Mouse (Mus musculus): Measurements from ENCODE around the gene Scn10a. TPM values are rescaled to one million over a fixed set of nuclear protein-coding genes. Genes with fewer than 3 reads are reported as not detected.

The Scn10a gene
- 1.8 and 2.5 TPM in 2 replicates for polyA plus RNA-seq (2014; fragmentation: Nextera tagmentation; extraction: Ambion mirVana)

DNA sequence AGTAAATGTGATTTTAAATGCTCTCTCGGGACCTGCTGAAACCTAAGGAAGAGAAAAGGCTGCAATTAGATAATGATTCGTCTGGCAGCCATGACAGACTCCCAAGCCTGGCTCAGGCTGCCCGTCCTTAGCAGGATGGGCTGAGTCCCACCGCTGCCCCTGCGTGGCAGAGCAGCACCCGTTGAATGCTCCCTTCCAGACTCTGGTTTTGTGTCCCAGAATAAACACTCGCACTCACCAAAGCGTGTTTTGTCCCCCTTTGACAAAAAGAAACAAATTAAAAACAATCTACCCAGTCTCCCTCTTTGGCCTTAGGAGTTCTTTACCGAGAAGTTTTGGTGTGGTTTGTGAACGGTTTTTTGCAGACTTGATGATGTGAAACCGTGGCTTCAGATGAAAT, at the start of gene Scn10a:
Gene Scn10a, minus strand, starts transcription at position 101 of the 400 bp plus-strand sequence.
- DNase-seq (ENCODE audit: low spot score), result no peak
- Histone ChIP-seq H3K4me3 (ENCODE audit: low read depth, low read length) (no peak within 1 kb of the TSS), H3K9ac (ENCODE audit: low read depth, low read length) (no peak within 1 kb of the TSS), H3K4me1 (ENCODE audit: control insufficient read depth, insufficient read depth, low read length) (no peaks in the 10 kb centered on the region), H3K4me2 (ENCODE audit: low read depth, low read length) (no peak within 1 kb of the TSS), H3K36me3 (ENCODE audit: control insufficient read depth, insufficient read depth, low read length) (no peaks in the 10 kb centered on the region), H3K27ac (replicated peaks; ENCODE audit: low read depth, low read length) (no peak within 1 kb of the TSS), H3K9me3 (ENCODE audit: control insufficient read depth, low read length) (no peaks in the 10 kb centered on the region), H3K27me3 (replicated peaks; ENCODE audit: control insufficient read depth, insufficient read depth, low read length) (no peaks in the 10 kb centered on the region)
- ATAC-seq (ENCODE audit: low read depth), result no peak
- 74% methylated on average over 11 of the region's 11 CpGs for WGBS

DNA sequence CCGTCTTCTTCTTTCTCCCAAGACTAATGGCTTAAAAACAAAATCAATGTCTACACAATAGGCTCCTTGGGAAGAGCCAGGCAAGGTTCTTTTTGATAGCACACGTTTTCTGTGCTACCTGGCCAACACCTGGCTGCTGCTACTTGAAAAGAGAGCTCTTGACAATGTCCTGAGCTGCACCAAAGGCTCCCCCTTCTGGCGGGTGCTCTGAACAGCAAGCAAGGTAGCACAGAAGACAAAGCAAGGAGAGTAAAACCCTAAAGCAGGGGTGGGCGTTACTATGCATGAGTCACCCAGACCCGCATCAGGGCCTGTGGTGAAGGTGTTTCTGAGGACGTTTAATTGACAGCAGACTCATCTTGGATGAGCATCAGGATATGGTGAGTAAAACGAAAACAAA, 49.5 kb upstream of the Scn10a start:
- H3K27ac ChIP-seq (replicated peaks; ENCODE audit: low read depth, low read length), result no peak overlapping the region
- no peak overlapping the region for H3K4me2 ChIP-seq (ENCODE audit: low read depth, low read length)
- 40% methylated on average over 7 of the region's 7 CpGs for WGBS
- no peaks in the 10 kb centered on the region for H3K4me1 ChIP-seq (ENCODE audit: control insufficient read depth, insufficient read depth, low read length)
- no peaks in the 10 kb centered on the region for H3K36me3 ChIP-seq (ENCODE audit: control insufficient read depth, insufficient read depth, low read length)
- no peak overlapping the region for H3K4me3 ChIP-seq (ENCODE audit: low read depth, low read length)
- DNase-seq (ENCODE audit: low spot score), result no peak
- no peak overlapping the region for H3K9ac ChIP-seq (ENCODE audit: low read depth, low read length)
- no peaks in the 10 kb centered on the region for H3K9me3 ChIP-seq (ENCODE audit: control insufficient read depth, low read length)
- H3K27me3 ChIP-seq (replicated peaks; ENCODE audit: control insufficient read depth, insufficient read depth, low read length), result no peaks in the 10 kb centered on the region
- no peak for ATAC-seq (ENCODE audit: low read depth)

DNA sequence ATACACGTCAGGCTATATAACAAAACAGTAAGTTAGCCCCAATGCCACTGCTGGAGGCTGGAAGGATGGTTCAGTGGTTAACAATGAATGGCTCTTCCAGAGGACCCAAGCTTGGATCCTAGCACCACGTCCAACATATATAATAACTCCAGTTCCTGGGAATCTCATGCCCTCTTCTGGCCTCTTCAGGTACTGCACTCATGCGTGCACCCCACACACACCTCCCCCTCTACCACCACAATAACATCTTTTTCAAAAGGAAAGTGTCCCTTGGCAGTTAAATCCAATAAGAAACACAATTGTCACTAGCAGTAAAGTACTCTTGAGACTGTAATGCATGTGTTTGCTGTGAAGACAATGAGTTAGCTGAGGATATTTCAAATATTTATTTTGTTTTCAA, 41.1 kb upstream of the Scn10a start:
- DNase-seq (ENCODE audit: low spot score) (no peak), ATAC-seq (ENCODE audit: low read depth) (no peak)
- H3K27me3 ChIP-seq (replicated peaks; ENCODE audit: control insufficient read depth, insufficient read depth, low read length), result no peaks in the 10 kb centered on the region
- no peaks in the 10 kb centered on the region for H3K4me1 ChIP-seq (ENCODE audit: control insufficient read depth, insufficient read depth, low read length)
- whole genome bisulfite sequencing, result 87% methylated on average over 3 of the region's 3 CpGs
- no peaks in the 10 kb centered on the region for H3K36me3 ChIP-seq (ENCODE audit: control insufficient read depth, insufficient read depth, low read length)
- H3K27ac ChIP-seq (replicated peaks; ENCODE audit: low read depth, low read length), result no peak overlapping the region
- no peak overlapping the region for H3K9ac ChIP-seq (ENCODE audit: low read depth, low read length)
- no peak overlapping the region for H3K4me2 ChIP-seq (ENCODE audit: low read depth, low read length)
- no peak overlapping the region for H3K4me3 ChIP-seq (ENCODE audit: low read depth, low read length)
- peaks cover 10% of the 10 kb centered on the region; the same call in 1 of the 2 replicates for H3K9me3 ChIP-seq (ENCODE audit: control insufficient read depth, low read length)

DNA sequence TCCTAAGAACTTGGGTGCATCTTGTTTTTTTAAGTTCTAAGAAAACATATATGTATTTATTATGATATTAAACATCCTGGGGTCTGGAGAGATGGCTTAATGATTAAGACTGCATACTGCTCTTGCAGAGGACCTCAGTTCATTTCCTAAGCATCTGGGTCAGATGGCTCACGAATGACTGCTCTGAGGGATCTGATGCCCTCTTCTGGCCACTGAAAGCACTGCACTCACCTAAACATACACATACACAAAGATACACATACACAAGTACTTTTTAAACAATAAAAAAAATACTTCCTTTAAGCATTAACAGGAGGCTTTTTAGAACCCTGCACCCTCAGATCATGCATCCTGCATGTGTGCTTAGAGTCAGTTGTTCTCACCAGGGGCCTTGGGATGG, 40.3 kb upstream of the Scn10a start:
- no peak overlapping the region for H3K27ac ChIP-seq (replicated peaks; ENCODE audit: low read depth, low read length)
- H3K4me3 ChIP-seq (ENCODE audit: low read depth, low read length), result no peak overlapping the region
- no peak overlapping the region for H3K4me2 ChIP-seq (ENCODE audit: low read depth, low read length)
- no peak for DNase-seq (ENCODE audit: low spot score)
- peaks cover 10% of the 10 kb centered on the region; the same call in 1 of the 2 replicates for H3K9me3 ChIP-seq (ENCODE audit: control insufficient read depth, low read length)
- no peak for ATAC-seq (ENCODE audit: low read depth)
- WGBS, result 90% methylated on average over 1 of the region's 1 CpGs
- H3K36me3 ChIP-seq (ENCODE audit: control insufficient read depth, insufficient read depth, low read length), result no peaks in the 10 kb centered on the region
- H3K4me1 ChIP-seq (ENCODE audit: control insufficient read depth, insufficient read depth, low read length), result no peaks in the 10 kb centered on the region
- no peak overlapping the region for H3K9ac ChIP-seq (ENCODE audit: low read depth, low read length)
- no peaks in the 10 kb centered on the region for H3K27me3 ChIP-seq (replicated peaks; ENCODE audit: control insufficient read depth, insufficient read depth, low read length)

DNA sequence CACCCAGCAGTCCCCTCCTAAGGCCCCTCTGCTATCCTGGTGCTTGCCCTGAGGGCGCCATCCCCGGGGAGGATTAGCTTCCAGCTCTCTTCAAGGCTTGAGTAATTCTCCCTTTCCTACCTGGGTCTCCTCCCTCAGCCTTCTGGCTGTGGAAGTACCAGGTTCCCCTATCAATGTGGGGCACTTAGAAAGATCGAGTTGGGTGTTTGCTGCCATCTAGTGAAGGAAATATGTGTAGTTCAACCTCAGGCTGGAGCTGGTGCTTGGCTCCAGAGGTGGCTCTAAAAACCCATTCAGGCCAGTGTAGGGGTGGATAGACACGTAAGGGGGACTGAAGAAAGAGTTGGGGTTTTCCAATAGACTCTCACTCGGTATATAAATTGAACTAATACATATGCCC, 32.4 kb upstream of the Scn10a start:
- no peaks in the 10 kb centered on the region for H3K36me3 ChIP-seq (ENCODE audit: control insufficient read depth, insufficient read depth, low read length)
- no peak overlapping the region for H3K27ac ChIP-seq (replicated peaks; ENCODE audit: low read depth, low read length)
- H3K4me2 ChIP-seq (ENCODE audit: low read depth, low read length), result no peak overlapping the region
- ATAC-seq (ENCODE audit: low read depth), result peak; percentile 55; the same call in 1 of the 2 replicates
- H3K27me3 ChIP-seq (replicated peaks; ENCODE audit: control insufficient read depth, insufficient read depth, low read length), result no peaks in the 10 kb centered on the region
- peak; percentile 67 for DNase-seq (ENCODE audit: low spot score)
- 11% methylated on average over 5 of the region's 5 CpGs for WGBS
- no peak overlapping the region for H3K4me3 ChIP-seq (ENCODE audit: low read depth, low read length)
- no peaks in the 10 kb centered on the region for H3K9me3 ChIP-seq (ENCODE audit: control insufficient read depth, low read length)
- no peak overlapping the region for H3K9ac ChIP-seq (ENCODE audit: low read depth, low read length)
- H3K4me1 ChIP-seq (ENCODE audit: control insufficient read depth, insufficient read depth, low read length), result no peaks in the 10 kb centered on the region

DNA sequence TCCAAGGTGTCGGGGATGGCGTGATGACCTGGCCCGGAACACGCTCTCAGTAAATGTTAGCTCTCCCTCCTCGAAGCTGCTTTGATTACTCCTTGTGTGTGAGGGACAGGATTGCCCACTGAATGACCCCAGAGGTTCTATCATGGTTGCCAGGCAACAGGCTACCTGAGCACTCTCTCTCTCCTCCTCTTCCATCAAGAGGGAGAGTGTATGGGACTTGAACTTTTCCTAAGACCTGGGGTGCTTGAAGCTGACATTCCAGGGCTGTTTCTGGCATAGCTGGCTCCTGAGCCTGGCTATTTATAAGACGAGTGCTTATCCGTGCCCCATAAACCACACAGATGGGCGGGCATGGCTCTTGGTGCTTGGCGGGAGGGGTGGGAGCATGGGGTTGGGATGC, 30.0 kb upstream of the Scn10a start:
- Histone ChIP-seq H3K9me3 (ENCODE audit: control insufficient read depth, low read length) (no peaks in the 10 kb centered on the region), H3K4me2 (ENCODE audit: low read depth, low read length) (no peak overlapping the region), H3K4me1 (ENCODE audit: control insufficient read depth, insufficient read depth, low read length) (no peaks in the 10 kb centered on the region), H3K27me3 (replicated peaks; ENCODE audit: control insufficient read depth, insufficient read depth, low read length) (no peaks in the 10 kb centered on the region), H3K27ac (replicated peaks; ENCODE audit: low read depth, low read length) (no peak overlapping the region), H3K4me3 (ENCODE audit: low read depth, low read length) (no peak overlapping the region), H3K36me3 (ENCODE audit: control insufficient read depth, insufficient read depth, low read length) (no peaks in the 10 kb centered on the region), H3K9ac (ENCODE audit: low read depth, low read length) (no peak overlapping the region)
- WGBS, result 78% methylated on average over 9 of the region's 9 CpGs
- DNase-seq (ENCODE audit: low spot score) (no peak), ATAC-seq (ENCODE audit: low read depth) (no peak)

DNA sequence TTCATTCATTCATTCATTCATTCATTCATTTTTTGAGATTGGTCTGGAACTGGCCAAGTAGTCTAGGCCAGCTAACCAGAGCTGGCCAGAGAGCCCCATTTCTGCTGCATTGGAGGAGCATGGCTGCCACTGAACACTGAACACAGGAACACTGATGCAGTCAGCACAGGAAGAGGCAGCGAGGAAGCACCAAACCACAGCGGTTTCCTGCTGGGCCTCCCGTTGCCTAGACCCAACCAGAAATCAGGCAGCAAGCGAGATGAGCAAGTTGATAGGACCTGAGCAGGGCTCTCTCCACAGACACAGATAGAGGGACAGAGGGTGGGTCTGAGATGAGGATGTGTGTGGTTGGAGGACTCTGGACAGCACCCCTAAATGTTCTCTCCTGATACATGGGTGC, 24.8 kb upstream of the Scn10a start:
- Histone ChIP-seq H3K27me3 (replicated peaks; ENCODE audit: control insufficient read depth, insufficient read depth, low read length) (no peaks in the 10 kb centered on the region), H3K27ac (replicated peaks; ENCODE audit: low read depth, low read length) (no peak overlapping the region), H3K4me2 (ENCODE audit: low read depth, low read length) (no peak overlapping the region), H3K4me1 (ENCODE audit: control insufficient read depth, insufficient read depth, low read length) (no peaks in the 10 kb centered on the region), H3K36me3 (ENCODE audit: control insufficient read depth, insufficient read depth, low read length) (no peaks in the 10 kb centered on the region), H3K4me3 (ENCODE audit: low read depth, low read length) (no peak overlapping the region), H3K9ac (ENCODE audit: low read depth, low read length) (no peak overlapping the region), H3K9me3 (ENCODE audit: control insufficient read depth, low read length) (no peaks in the 10 kb centered on the region)
- no peak for ATAC-seq (ENCODE audit: low read depth)
- no peak for DNase-seq (ENCODE audit: low spot score)
- WGBS, result 77% methylated on average over 4 of the region's 4 CpGs

DNA sequence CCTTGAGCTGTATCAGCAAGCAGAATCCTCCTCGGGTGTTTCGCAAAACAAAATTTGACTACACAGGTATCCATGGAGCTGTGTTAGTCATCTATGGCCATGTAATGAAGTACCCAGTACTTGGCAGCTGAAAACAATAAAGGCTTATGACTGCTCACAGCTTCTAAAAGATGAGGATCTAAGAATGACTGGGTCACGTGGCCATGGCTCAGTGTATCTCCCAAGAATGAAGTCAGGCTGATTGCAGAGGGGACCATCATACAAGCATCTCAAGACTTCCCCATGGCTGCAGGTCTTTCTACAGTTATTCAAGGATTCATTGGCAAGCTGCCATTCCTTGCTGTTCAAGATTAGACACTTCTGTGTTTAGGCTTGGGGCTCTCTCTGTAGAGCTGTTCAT, 24.2 kb upstream of the Scn10a start:
- Histone ChIP-seq H3K27ac (replicated peaks; ENCODE audit: low read depth, low read length) (no peak overlapping the region), H3K4me1 (ENCODE audit: control insufficient read depth, insufficient read depth, low read length) (no peaks in the 10 kb centered on the region), H3K4me3 (ENCODE audit: low read depth, low read length) (no peak overlapping the region), H3K9ac (ENCODE audit: low read depth, low read length) (no peak overlapping the region), H3K4me2 (ENCODE audit: low read depth, low read length) (no peak overlapping the region), H3K36me3 (ENCODE audit: control insufficient read depth, insufficient read depth, low read length) (no peaks in the 10 kb centered on the region), H3K27me3 (replicated peaks; ENCODE audit: control insufficient read depth, insufficient read depth, low read length) (no peaks in the 10 kb centered on the region), H3K9me3 (ENCODE audit: control insufficient read depth, low read length) (no peaks in the 10 kb centered on the region)
- no peak for ATAC-seq (ENCODE audit: low read depth)
- WGBS, result 83% methylated on average over 3 of the region's 3 CpGs
- DNase-seq (ENCODE audit: low spot score), result no peak

DNA sequence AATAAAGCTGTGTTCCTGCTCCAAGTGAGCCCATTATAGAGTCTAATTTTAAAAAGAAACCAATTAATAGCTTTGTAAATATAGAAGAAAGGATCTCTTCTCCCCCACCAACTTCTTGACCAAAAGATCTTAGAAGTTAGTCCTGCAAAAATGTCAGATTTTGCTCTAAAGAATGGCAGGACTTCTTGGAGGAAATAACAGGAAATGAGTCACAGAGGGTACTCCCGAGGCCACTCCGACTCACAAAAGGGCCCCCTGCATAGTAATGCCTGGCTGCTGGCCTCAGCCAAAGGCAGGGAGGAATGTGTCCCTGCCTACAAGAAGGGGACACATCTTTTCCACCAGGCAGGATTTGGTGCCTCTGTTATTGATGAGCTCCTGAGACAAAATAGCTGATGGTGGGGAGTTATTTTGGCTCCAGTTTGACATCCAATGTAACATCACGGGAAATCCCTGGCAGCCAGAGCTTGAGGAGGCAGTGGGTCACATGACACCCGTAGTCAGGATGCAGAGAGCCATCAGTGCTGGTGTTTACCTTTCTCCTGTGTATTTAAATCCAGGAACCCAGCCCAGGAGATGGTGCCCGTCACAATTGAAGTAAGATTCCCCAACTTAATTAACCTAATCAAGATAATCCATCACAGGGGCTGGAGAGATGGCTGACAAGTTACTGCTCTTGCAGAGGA, 22.1 kb upstream of the Scn10a start:
- Histone ChIP-seq H3K4me1 (ENCODE audit: control insufficient read depth, insufficient read depth, low read length) (no peaks in the 10 kb centered on the region), H3K4me3 (ENCODE audit: low read depth, low read length) (no peak overlapping the region), H3K9me3 (ENCODE audit: control insufficient read depth, low read length) (no peaks in the 10 kb centered on the region), H3K4me2 (ENCODE audit: low read depth, low read length) (no peak overlapping the region), H3K9ac (ENCODE audit: low read depth, low read length) (no peak overlapping the region), H3K36me3 (ENCODE audit: control insufficient read depth, insufficient read depth, low read length) (no peaks in the 10 kb centered on the region), H3K27ac (replicated peaks; ENCODE audit: low read depth, low read length) (no peak overlapping the region), H3K27me3 (replicated peaks; ENCODE audit: control insufficient read depth, insufficient read depth, low read length) (no peaks in the 10 kb centered on the region)
- ATAC-seq (ENCODE audit: low read depth) (no peak), DNase-seq (ENCODE audit: low spot score) (no peak)
- 31% methylated on average over 5 of the region's 5 CpGs for WGBS

Measured in embryonic facial prominence, embryonic 14.5 days (tissue).